Mouse (Mus musculus) megakaryocyte, embryonic 14.5 days (primary cell): ENCODE measurements around the gene Gm15737. TPM values are rescaled to one million over a fixed set of nuclear protein-coding genes. Genes with fewer than 3 reads are reported as not detected.

Source experiments
- H3K27me3 ChIP-seq: replicated peaks from 2 replicates; pipeline ENCODE3; 2012; ENCODE audit warnings: inconsistent platforms
- H3K36me3 ChIP-seq: replicated peaks from 2 replicates; pipeline ENCODE3; 2012; ENCODE audit warnings: low read length, inconsistent platforms, mixed read lengths
- H3K4me1 ChIP-seq: 2 replicates; pipeline ENCODE4 v1.6.1; 2012; ENCODE audit warnings: inconsistent platforms
- H3K4me3 ChIP-seq: replicated peaks from 2 replicates; pipeline ENCODE3; 2012; ENCODE audit warnings: moderate library complexity, mild to moderate bottlenecking, inconsistent platforms
- H3K9me3 ChIP-seq: 2 replicates; pipeline ENCODE4 v1.6.1; 2012; ENCODE audit warnings: inconsistent platforms
- FLI1 ChIP-seq: IDR thresholded peaks from 2 replicates; pipeline ENCODE4 v1.6.1; 2012; ENCODE audit warnings: low read length, inconsistent platforms, mixed read lengths
- GATA1 ChIP-seq: IDR thresholded peaks from 3 replicates; pipeline ENCODE4 v1.6.1; 2012; ENCODE audit warnings: mixed read lengths, low read length, inconsistent platforms, borderline replicate concordance
- polyA plus RNA-seq: library from polyadenylated mRNA; stranded (reverse); fragments of >175 nt; gene quantifications from 2 replicates; pipeline ENCODE4 v1.2.3, GENCODE M21; 2012; ENCODE audit warnings: low replicate concordance; ENCODE audit not compliant: insufficient read depth

Gm15737 gene
- polyA plus RNA-seq = not detected in 2 replicates

DNA sequence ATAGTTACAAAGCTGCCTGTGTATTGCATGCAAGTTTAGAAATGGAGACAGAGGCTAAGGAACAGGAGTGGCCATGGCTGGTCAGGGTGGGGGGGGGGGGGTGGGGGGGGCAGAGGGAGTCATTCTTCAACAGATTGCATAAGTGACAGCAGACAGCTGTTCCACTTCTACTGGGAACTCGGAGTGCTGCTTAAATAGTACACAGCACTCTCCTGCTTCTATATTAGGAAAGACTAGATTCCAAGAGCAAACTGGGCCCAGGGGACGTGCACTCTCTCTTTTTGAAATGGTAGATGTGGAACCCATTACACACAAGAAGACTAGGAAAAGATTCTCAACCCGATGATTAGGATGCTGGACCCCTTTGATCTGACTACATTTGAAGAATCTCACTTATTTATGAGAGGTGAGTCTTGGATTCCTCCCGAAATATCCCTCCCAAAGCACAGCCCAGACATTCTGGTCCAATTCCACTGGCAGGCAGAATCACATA is at the start of gene Gm15737:
TSS of gene Gm15737 (plus strand) at position 269 of the 493 bp plus-strand sequence.
- no peaks in the 10 kb centered on the region for H3K4me1 ChIP-seq
- H3K27me3 ChIP-seq = no peaks in the 10 kb centered on the region
- peaks cover 17% of the 10 kb centered on the region for H3K9me3 ChIP-seq
- H3K4me3 ChIP-seq = no peak within 1 kb of the TSS
- TF ChIP-seq FLI1 = no peak
- no peak for TF ChIP-seq GATA1
- H3K36me3 ChIP-seq = no peaks in the 10 kb centered on the region

DNA sequence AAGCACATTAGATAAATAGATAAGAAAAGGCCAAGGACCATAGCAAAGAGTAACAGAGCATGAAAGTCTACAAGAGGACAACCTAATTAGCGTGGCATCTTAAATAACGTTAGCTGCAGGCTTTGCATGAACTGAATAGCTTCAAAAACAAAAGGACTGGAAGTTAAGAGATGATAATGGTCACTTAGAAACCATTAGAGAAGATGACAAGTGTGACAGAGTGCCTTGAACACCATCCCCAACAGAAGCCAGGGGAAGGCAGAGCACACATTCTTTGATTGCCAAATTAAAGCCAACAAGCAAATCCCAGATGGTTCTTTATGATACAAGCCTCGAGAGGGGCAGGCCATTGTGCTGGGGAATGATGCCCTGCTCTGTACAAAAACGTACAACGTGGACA is 47.6 kb upstream of the Gm15737 start:
- no peaks in the 10 kb centered on the region for H3K36me3 ChIP-seq
- peaks cover 13% of the 10 kb centered on the region for H3K9me3 ChIP-seq
- TF ChIP-seq FLI1 (no peak), GATA1 (no peak)
- no peak overlapping the region for H3K4me3 ChIP-seq
- no peaks in the 10 kb centered on the region for H3K4me1 ChIP-seq
- H3K27me3 ChIP-seq = no peaks in the 10 kb centered on the region

DNA sequence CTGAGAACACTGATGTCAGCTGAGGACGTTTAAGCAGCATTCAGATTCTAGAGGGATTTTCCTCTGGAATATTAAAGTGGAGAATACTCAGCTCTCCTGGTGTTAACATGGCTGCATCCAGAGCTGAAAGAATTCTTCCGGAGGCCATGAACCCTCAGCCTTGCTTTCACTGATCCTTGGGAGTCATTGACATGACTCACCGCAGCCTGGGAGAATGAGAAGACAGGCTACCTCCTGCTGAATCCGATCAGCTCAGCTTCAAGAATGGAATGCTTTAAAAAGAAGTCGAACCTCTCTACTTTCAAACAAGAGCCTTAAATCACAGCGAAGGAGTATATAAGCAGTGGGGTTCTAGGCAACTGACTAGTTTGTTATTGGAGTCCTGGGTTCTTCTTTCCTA is 47.2 kb upstream of the Gm15737 start:
- H3K9me3 ChIP-seq = peaks cover 12% of the 10 kb centered on the region
- H3K36me3 ChIP-seq = no peaks in the 10 kb centered on the region
- H3K4me1 ChIP-seq = no peaks in the 10 kb centered on the region
- H3K27me3 ChIP-seq = no peaks in the 10 kb centered on the region
- H3K4me3 ChIP-seq = no peak overlapping the region
- TF ChIP-seq GATA1 (no peak), FLI1 (no peak)

DNA sequence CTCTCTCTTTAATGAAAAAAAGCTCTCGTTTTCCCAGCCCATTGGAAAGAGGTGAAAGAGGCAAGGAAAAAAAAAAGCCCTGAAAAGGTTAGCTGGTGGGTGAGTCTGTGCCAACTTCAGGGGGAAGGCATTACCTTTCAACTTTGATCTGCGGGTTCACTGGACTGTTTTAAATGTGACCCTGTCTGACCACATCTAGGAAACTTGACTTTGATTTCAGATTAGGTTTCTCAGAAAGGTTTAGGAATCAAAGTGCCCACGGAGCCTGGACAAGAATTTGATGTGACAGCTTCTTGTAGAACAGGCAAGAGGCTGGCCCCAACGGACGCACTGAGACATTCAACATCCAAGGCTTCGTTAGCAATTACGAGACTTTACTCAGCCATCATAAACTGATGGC is 45.2 kb upstream of the Gm15737 start:
- Histone ChIP-seq H3K9me3 (peaks cover 20% of the 10 kb centered on the region), H3K4me1 (no peaks in the 10 kb centered on the region), H3K4me3 (no peak overlapping the region), H3K36me3 (no peaks in the 10 kb centered on the region), H3K27me3 (no peaks in the 10 kb centered on the region)
- TF ChIP-seq GATA1 (no peak), FLI1 (no peak)

DNA sequence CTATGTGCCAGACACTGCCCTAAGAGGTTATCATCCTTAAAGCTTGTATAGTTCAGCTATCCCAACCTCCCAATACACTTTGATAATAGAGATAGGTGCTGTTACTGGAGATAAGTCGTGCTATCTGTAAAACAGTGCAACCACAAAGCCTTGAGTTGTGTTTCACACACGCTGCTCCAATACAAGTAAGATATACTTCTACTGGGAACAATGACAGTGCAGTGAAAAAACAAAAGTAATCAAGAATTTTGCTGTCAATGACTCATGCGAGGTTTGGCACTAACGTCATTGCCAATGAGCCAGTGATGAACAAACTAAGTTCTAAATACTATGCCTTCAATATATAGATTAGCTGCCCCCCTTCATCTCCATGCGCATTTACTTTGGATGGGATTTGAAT is 42.6 kb upstream of the Gm15737 start:
- TF ChIP-seq FLI1 (no peak), GATA1 (no peak)
- Histone ChIP-seq H3K9me3 (peaks cover 23% of the 10 kb centered on the region), H3K4me1 (no peaks in the 10 kb centered on the region), H3K4me3 (no peak overlapping the region), H3K36me3 (no peaks in the 10 kb centered on the region), H3K27me3 (no peaks in the 10 kb centered on the region)

DNA sequence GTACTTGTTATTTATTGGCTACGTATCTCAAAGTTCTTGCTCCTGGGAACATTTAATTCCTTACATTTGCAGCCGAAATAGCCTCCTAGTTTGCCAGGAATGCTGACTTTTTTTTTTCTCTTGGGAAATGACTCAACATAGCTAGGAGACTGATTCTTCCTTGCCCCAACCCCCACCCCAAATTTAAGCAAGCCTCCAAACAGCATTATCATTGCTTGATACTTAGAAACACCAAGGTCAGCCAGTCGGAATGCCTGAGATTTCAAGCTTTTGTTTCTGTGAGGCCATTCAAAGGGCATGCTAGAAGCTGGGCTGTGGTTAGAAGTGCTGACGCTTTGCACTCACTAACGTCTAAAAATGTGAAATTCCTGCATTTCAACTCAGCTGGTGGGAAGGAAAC is 41.8 kb upstream of the Gm15737 start:
- H3K36me3 ChIP-seq = no peaks in the 10 kb centered on the region
- no peaks in the 10 kb centered on the region for H3K4me1 ChIP-seq
- peaks cover 18% of the 10 kb centered on the region for H3K9me3 ChIP-seq
- no peak for TF ChIP-seq GATA1
- no peak for TF ChIP-seq FLI1
- H3K4me3 ChIP-seq = no peak overlapping the region
- H3K27me3 ChIP-seq = no peaks in the 10 kb centered on the region

DNA sequence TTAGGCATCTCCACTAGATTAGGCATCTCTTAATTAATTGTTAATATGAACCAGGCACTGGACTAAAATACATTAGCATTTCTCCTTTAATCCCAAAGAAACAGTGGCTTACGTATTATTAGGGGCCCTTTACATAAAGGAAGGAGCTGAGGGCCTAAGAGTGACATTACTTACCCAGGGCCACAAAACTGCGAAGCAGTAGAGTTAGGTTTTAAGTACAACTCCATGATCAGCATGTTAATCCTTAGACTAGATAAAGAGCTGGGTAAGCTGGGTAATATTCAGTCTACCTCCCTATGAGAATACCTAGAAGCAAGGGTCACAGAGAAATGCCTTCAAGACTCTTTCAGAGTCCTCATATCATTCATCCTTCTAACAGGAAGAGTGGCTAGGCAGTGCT is 40.0 kb upstream of the Gm15737 start:
- TF ChIP-seq FLI1 (no peak), GATA1 (no peak)
- Histone ChIP-seq H3K4me1 (no peaks in the 10 kb centered on the region), H3K4me3 (no peak overlapping the region), H3K9me3 (peaks cover 12% of the 10 kb centered on the region; the same call in 1 of the 2 replicates), H3K27me3 (no peaks in the 10 kb centered on the region), H3K36me3 (no peaks in the 10 kb centered on the region)

DNA sequence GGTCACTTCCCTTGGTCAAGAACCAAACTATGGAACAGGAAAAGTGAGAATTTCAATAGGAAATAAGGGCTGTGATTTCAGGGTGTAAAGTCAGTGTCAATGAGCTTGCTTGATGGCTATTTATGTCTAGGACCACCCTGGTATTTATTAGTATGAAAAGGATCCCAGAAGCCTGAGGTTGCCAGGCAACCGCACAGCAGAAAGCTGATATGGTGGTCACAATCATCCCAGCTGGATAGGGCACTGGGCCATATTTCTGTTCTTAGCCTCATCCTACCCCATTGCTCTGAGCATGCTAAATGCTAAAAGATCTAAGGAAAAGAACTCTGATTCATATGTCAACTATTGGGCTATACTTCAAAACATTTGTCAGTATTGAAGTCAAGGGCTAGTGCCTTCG is 38.1 kb upstream of the Gm15737 start:
- Histone ChIP-seq H3K36me3 (no peaks in the 10 kb centered on the region), H3K4me3 (no peak overlapping the region), H3K4me1 (no peaks in the 10 kb centered on the region), H3K27me3 (no peaks in the 10 kb centered on the region), H3K9me3 (peaks cover 12% of the 10 kb centered on the region; the same call in 1 of the 2 replicates)
- TF ChIP-seq FLI1 (no peak), GATA1 (no peak)

DNA sequence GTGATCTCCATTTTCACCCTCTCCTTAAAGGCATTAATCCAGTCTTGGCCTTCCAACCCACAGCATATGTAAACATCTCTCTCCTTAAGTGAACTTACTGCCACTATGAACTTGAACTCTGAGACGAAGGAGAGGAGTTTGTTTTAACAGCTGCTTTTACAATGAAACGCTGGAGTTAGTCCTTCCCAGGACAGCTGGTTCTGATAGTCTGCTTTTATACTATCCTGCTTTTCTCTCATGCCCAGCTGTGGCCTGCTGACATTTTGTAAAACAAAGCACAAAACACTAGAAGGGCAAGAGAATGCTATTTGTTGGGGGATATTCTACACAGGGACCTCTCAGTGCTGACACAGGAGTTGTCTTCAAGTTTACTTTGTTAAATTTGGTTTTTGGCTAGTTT is 27.2 kb upstream of the Gm15737 start:
- no peaks in the 10 kb centered on the region for H3K4me1 ChIP-seq
- no peak overlapping the region for H3K4me3 ChIP-seq
- TF ChIP-seq FLI1 = no peak
- TF ChIP-seq GATA1 = no peak
- H3K36me3 ChIP-seq = no peaks in the 10 kb centered on the region
- H3K9me3 ChIP-seq = peaks cover 3% of the 10 kb centered on the region; the same call in 1 of the 2 replicates
- no peaks in the 10 kb centered on the region for H3K27me3 ChIP-seq

DNA sequence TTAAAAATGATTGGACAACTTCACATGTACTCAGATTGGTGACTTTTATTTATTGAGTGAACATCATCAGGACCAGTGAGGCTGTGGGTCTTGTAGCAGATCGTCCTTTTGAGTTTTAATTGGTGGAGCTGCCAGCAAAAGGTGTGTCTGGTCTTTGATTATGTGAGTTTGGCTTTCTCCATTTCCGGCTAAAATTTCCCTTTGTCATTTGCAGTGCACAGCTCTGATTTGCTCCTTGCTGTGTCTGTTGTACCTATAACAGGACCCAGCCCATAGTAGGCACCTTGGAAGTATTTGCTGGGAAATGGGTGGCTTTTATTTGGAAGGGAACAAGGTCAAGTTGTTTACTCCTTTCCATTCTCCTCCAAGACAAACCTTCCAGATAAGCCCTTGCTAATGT is 25.7 kb upstream of the Gm15737 start:
- no peak overlapping the region for H3K4me3 ChIP-seq
- no peaks in the 10 kb centered on the region for H3K27me3 ChIP-seq
- no peaks in the 10 kb centered on the region for H3K4me1 ChIP-seq
- no peaks in the 10 kb centered on the region for H3K36me3 ChIP-seq
- TF ChIP-seq GATA1 = no peak
- peaks cover 3% of the 10 kb centered on the region; the same call in 1 of the 2 replicates for H3K9me3 ChIP-seq

DNA sequence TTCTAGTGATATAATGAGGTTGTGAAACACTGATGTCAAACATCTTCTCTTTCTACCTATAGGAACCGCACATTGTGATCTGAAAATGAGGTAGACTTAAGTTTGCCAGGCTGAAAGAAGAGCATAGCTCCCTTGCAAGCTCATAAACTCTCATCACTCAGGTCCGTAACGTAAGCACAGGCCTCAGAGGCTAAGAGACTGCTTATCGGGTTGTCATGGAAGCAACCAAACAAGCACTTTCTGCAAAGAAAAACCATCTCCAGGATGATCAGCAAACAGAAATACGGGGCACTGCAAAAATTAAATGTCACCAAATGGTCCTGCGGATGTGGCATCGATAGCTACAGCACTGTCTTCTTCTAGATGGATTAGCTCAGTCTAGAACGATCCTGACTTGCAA is 23.3 kb upstream of the Gm15737 start:
- no peaks in the 10 kb centered on the region for H3K36me3 ChIP-seq
- no peaks in the 10 kb centered on the region for H3K9me3 ChIP-seq
- H3K4me3 ChIP-seq = no peak overlapping the region
- H3K4me1 ChIP-seq = no peaks in the 10 kb centered on the region
- no peaks in the 10 kb centered on the region for H3K27me3 ChIP-seq
- no peak for TF ChIP-seq GATA1
